Mouse (Mus musculus) liver, embryonic 12.5 days (tissue): ENCODE data around the gene Vamp9. TPM values are rescaled to one million over a fixed set of nuclear protein-coding genes. Genes with fewer than 3 reads are reported as not detected.

Source experiments
- ATAC-seq: fragments of 200-750 bp; cut with Nextera tagmentation; 2 replicates; pipeline ENCODE4 v1.8.0; 2017; ENCODE audit warnings: moderate number of reproducible peaks, mild to moderate bottlenecking, moderate library complexity
- H3K27ac ChIP-seq: fragments of 300-500 bp; sonication (generic); 2 replicates; pipeline ENCODE4 v1.5.1; 2016; ENCODE audit warnings: mild to moderate bottlenecking
- H3K27me3 ChIP-seq: fragments of 300-500 bp; sonication (generic); replicated peaks from 2 replicates; pipeline ENCODE4 v1.6.1; 2016; ENCODE audit warnings: mild to moderate bottlenecking, moderate library complexity
- H3K36me3 ChIP-seq: fragments of 300-500 bp; sonication (generic); 2 replicates; pipeline ENCODE4 v1.6.1; 2016; ENCODE audit warnings: mild to moderate bottlenecking, moderate library complexity
- H3K4me1 ChIP-seq: fragments of 300-500 bp; sonication (generic); 2 replicates; pipeline ENCODE4 v1.6.1; 2016
- H3K4me2 ChIP-seq: fragments of 300-500 bp; sonication (generic); 2 replicates; pipeline ENCODE4 v1.6.1; 2016; ENCODE audit warnings: mild to moderate bottlenecking, moderate library complexity
- H3K4me3 ChIP-seq: fragments of 300-500 bp; sonication (generic); 2 replicates; pipeline ENCODE4 v1.5.1; 2016; ENCODE audit warnings: mild to moderate bottlenecking, moderate library complexity
- H3K9ac ChIP-seq: fragments of 300-500 bp; sonication (generic); 2 replicates; pipeline ENCODE4 v1.6.1; 2016; ENCODE audit warnings: mild to moderate bottlenecking, moderate library complexity
- H3K9me3 ChIP-seq: fragments of 300-500 bp; sonication (generic); replicated peaks from 2 replicates; pipeline ENCODE4 v1.6.1; 2016; ENCODE audit warnings: mild to moderate bottlenecking, moderate library complexity
- WGBS: fragments of 180-500 bp; shearing (Covaris S2); methylation state at CpG from one replicate; pipeline ENCODE4 v1.1.7; 2016; ENCODE audit not compliant: insufficient replicate concordance; 5-methylcytosine and 5-hydroxymethylcytosine counted together
- polyA plus RNA-seq: library from polyadenylated mRNA; unstranded; fragments of >200 nt; fragmentation: Nextera tagmentation; extraction: Ambion mirVana; gene quantifications from 2 replicates; pipeline ENCODE4 v1.2.1, GENCODE M21; 2016

Vamp9 gene
- polyA plus RNA-seq, 1 experiment from 2014 or later, result not detected

DNA sequence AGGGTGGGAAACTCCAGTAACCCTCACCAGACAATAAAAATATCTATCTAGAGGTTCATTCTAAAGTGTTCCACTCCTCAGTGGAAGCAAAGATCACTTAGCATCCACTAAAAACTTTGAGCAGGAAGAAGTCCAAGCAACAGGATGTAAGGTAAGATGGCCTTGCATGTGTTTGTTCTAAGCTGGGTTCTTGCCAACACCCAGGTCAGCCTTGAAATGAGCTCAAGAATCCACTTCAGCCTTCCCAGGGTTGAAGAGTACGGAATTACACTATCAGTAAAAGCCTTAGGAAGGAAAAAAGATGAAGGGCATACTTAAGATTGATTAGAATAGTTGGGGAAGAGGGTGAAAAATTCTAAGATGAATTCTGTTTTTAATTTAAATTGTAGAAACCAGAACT, 52.6 kb downstream of the Vamp9 start:
- Histone ChIP-seq H3K27ac (no peak overlapping the region), H3K9me3 (no peaks in the 10 kb centered on the region), H3K4me3 (no peak overlapping the region), H3K27me3 (no peaks in the 10 kb centered on the region), H3K36me3 (peaks cover 62% of the 10 kb centered on the region), H3K9ac (no peak overlapping the region), H3K4me2 (no peak overlapping the region), H3K4me1 (no peaks in the 10 kb centered on the region)
- WGBS, result 88% methylated on average over 1 of the region's 1 CpGs
- ATAC-seq, result no peak

GRCm38 (mm10) chr5:99959236-99959936, 53.3 kb downstream of the Vamp9 start:
- no peaks in the 10 kb centered on the region for H3K27me3 ChIP-seq
- H3K9me3 ChIP-seq, result no peaks in the 10 kb centered on the region
- no peak overlapping the region for H3K9ac ChIP-seq
- H3K4me2 ChIP-seq, result no peak overlapping the region
- 83% methylated on average over 2 of the region's 2 CpGs for WGBS
- no peak for ATAC-seq
- H3K36me3 ChIP-seq, result peaks cover 67% of the 10 kb centered on the region
- H3K27ac ChIP-seq, result no peak overlapping the region
- H3K4me3 ChIP-seq, result no peak overlapping the region
- no peaks in the 10 kb centered on the region for H3K4me1 ChIP-seq

- 67% methylated on average over 2 of the region's 2 CpGs for WGBS
- Histone ChIP-seq H3K27me3 (no peaks in the 10 kb centered on the region), H3K4me2 (no peak overlapping the region), H3K4me1 (no peaks in the 10 kb centered on the region), H3K36me3 (peaks cover 73% of the 10 kb centered on the region), H3K4me3 (no peak overlapping the region), H3K9me3 (no peaks in the 10 kb centered on the region), H3K9ac (no peak overlapping the region), H3K27ac (no peak overlapping the region)
- no peak for ATAC-seq
These were observed 53.9 kb downstream of the Vamp9 start for GRCm38 (mm10) chr5:99959960-99960359.

- Histone ChIP-seq H3K27ac (no peak overlapping the region), H3K27me3 (no peaks in the 10 kb centered on the region), H3K4me3 (peak overlapping the region; percentile 12), H3K9me3 (no peaks in the 10 kb centered on the region), H3K36me3 (peaks cover 66% of the 10 kb centered on the region), H3K9ac (no peak overlapping the region; the same call in 1 of the 2 replicates), H3K4me1 (peaks cover 53% of the 10 kb centered on the region), H3K4me2 (peak overlapping the region; percentile 73)
- ATAC-seq, result no peak
- WGBS, result 6% methylated on average over 2 of the region's 2 CpGs
These were observed 67.9 kb downstream of the Vamp9 start for GRCm38 (mm10) chr5:99973941-99974340.

GRCm38 (mm10) chr5:99975061-99975460, 69.0 kb downstream of the Vamp9 start:
- Histone ChIP-seq H3K9ac (peak overlapping the region; percentile 48), H3K4me2 (peak overlapping the region; percentile 73), H3K36me3 (peaks cover 58% of the 10 kb centered on the region), H3K4me3 (peak overlapping the region; percentile 37), H3K27ac (0 out of 2 replicates have a peak overlapping the region, but pooled peaks have one; percentile 7), H3K27me3 (no peaks in the 10 kb centered on the region), H3K9me3 (no peaks in the 10 kb centered on the region), H3K4me1 (peaks cover 51% of the 10 kb centered on the region)
- WGBS, result 51% methylated on average over 4 of the region's 4 CpGs
- ATAC-seq, result no peak

GRCm38 (mm10) chr5:99975776-99976175, 69.7 kb downstream of the Vamp9 start:
- 67% methylated on average over 1 of the region's 1 CpGs for WGBS
- H3K27me3 ChIP-seq, result no peaks in the 10 kb centered on the region
- H3K4me1 ChIP-seq, result peaks cover 47% of the 10 kb centered on the region
- no peak for ATAC-seq
- peak overlapping the region; percentile 73 for H3K4me2 ChIP-seq
- H3K27ac ChIP-seq, result no peak overlapping the region
- H3K4me3 ChIP-seq, result peak overlapping the region; percentile 97
- peak overlapping the region; percentile 48 for H3K9ac ChIP-seq
- H3K36me3 ChIP-seq, result peaks cover 51% of the 10 kb centered on the region
- no peaks in the 10 kb centered on the region for H3K9me3 ChIP-seq

DNA sequence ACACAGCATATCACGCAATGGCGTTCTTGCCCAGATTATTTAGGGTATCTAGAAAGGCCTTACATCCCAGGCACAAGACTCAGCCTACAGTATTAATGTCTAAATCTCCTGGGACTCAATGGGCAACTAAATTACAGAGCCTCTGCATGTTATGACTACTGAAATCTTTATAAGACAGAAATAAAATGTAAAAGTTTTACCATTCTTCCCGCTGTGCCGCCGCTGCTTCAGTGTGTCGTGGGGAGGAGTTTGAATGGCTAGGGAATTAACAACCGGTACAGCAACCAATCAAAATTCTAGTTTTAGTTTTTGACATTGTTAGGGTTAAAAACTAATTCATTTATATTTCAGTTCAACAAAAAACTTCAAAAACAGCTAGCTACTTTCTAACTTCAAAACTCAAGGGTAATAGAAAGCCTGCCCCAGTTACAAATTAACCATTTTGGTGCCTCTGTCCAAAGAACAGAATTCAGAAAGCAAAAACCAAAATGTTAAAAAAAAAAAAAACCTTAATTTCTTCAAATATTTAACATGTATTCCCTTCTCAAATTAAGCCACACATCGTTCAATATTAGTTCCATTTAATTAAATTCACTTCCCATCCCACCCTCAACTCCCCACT, 70.4 kb downstream of the Vamp9 start:
- Histone ChIP-seq H3K36me3 (peaks cover 48% of the 10 kb centered on the region), H3K27ac (peak overlapping the region; percentile 97), H3K4me2 (peak overlapping the region; percentile 73), H3K4me1 (peaks cover 45% of the 10 kb centered on the region), H3K9ac (peak overlapping the region; percentile 98), H3K4me3 (peak overlapping the region; percentile 97), H3K27me3 (no peaks in the 10 kb centered on the region), H3K9me3 (no peaks in the 10 kb centered on the region)
- no peak for ATAC-seq
- WGBS, result 9% methylated on average over 8 of the region's 8 CpGs

GRCm38 (mm10) chr5:99977516-99978301, 71.7 kb downstream of the Vamp9 start:
- peaks cover 39% of the 10 kb centered on the region for H3K36me3 ChIP-seq
- peak overlapping the region; percentile 97 for H3K4me3 ChIP-seq
- peak overlapping the region; percentile 98 for H3K9ac ChIP-seq
- peak; percentile 40 for ATAC-seq
- WGBS, result under 1% methylated on average over 48 of the region's 50 CpGs
- H3K4me2 ChIP-seq, result peak overlapping the region; percentile 73
- peaks cover 40% of the 10 kb centered on the region for H3K4me1 ChIP-seq
- peak overlapping the region; percentile 97 for H3K27ac ChIP-seq
- no peaks in the 10 kb centered on the region for H3K9me3 ChIP-seq
- H3K27me3 ChIP-seq, result no peaks in the 10 kb centered on the region

DNA sequence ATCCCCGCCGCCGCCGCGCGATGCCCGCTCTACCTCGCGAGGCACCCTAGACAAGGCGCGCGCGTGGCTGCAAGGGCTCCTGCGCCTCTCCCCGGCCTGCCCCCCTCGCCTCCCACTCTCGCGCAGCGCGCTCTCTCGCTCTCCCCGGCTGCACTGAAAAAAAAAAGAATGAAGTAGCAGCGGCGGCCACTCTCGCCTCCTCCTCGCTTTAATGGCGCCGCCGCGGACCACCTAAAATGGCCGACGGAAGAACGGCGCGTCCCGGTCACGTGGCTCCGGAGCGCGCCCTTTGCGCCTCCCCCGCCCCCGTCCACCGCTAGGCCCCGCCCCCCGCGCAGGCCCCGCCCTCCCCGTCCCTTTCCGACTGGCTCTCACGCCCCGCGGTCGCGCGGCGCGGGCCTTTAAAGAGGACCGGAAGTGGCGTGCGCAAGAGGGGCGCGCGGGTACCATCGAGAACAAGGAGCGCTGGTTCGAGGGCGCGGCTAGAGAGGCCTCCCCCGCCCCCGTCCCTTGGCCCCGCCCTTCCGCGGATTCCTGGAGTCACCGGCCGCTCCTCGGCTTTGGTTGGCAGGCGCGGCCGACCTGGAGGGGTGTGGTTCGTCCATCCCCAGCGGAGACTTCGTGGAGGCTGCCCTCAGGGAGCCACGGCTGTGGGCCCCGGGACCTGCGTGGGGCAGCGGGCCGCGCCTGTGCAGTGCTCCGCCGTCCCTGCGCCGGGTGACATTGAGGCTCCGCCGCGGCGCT, 72.8 kb downstream of the Vamp9 start, which contains the start of the genes Hnrnpd and 4930524J08Rik:
Gene Hnrnpd, minus strand, starts transcription at position 240 of the 744 bp plus-strand sequence.
Gene 4930524J08Rik, plus strand, starts transcription at position 363 of the 744 bp plus-strand sequence.
- Histone ChIP-seq H3K36me3 (peaks cover 27% of the 10 kb centered on the region), H3K4me3 (peak within 1 kb of the TSS; percentile 97), H3K9me3 (no peaks in the 10 kb centered on the region), H3K27ac (peak within 1 kb of the TSS; percentile 97), H3K9ac (peak within 1 kb of the TSS; percentile 98), H3K27me3 (no peaks in the 10 kb centered on the region), H3K4me1 (peaks cover 37% of the 10 kb centered on the region), H3K4me2 (peak within 1 kb of the TSS; percentile 73)
- 2% methylated on average over 80 of the region's 97 CpGs for WGBS
- ATAC-seq, result peak; percentile 95

- no peak for ATAC-seq
- no peak overlapping the region for H3K27ac ChIP-seq
- H3K4me1 ChIP-seq, result peaks cover 17% of the 10 kb centered on the region
- 63% methylated on average over 9 of the region's 9 CpGs for WGBS
- H3K4me3 ChIP-seq, result no peak overlapping the region
- 0 out of 2 replicates have a peak overlapping the region, but pooled peaks have one; percentile 24 for H3K4me2 ChIP-seq
- H3K9me3 ChIP-seq, result no peaks in the 10 kb centered on the region
- no peaks in the 10 kb centered on the region for H3K36me3 ChIP-seq
- H3K27me3 ChIP-seq, result no peaks in the 10 kb centered on the region
- H3K9ac ChIP-seq, result no peak overlapping the region
These were observed 77.5 kb downstream of the Vamp9 start for GRCm38 (mm10) chr5:99983452-99984061.

- H3K36me3 ChIP-seq, result no peaks in the 10 kb centered on the region
- no peaks in the 10 kb centered on the region for H3K4me1 ChIP-seq
- H3K9me3 ChIP-seq, result no peaks in the 10 kb centered on the region
- no peak overlapping the region for H3K4me2 ChIP-seq
- no peak overlapping the region for H3K9ac ChIP-seq
- peak; percentile 47; the same call in 1 of the 2 replicates for ATAC-seq
- no peak overlapping the region for H3K27ac ChIP-seq
- no peak overlapping the region for H3K4me3 ChIP-seq
- no peaks in the 10 kb centered on the region; the same call in 1 of the 2 replicates for H3K27me3 ChIP-seq
- WGBS, result 65% methylated on average over 3 of the region's 3 CpGs
These were observed 88.1 kb downstream of the Vamp9 start for GRCm38 (mm10) chr5:99994166-99994565.
